Mouse (Mus musculus) left cerebral cortex, adult 11 months (tissue): Measurements from ENCODE around the gene Gm4907.
"Not testable (repeated sequence)": the region's sequence is repeated elsewhere in the genome, so short reads cannot be mapped to it uniquely, and the experiment has no call there.

Source experiments
- DNase-seq: peaks from one replicate; pipeline ENCODE4 v3.0.0; 2022; ENCODE audit warnings: low spot score

Gene Gm4907

DNA sequence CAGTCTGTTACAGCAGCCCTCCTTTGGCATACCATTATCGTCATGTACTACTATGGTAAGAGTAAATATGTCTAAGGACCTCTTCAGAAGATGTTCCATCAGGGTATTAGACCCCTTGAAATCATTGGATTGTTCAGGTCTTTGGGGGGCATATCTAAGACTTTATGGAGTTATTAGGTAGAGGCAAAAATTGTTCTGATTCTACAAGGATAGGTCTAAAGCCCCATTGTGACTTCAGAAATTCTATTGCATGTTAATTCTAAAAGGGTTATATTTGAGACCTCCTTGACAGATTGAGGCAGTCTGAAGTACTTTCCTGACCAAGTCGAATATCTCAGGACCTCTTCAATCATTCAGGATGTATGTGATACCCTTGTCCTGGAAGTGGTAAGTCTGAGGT, at the start of gene Gm4907:
Gene Gm4907, plus strand, starts transcription at position 301 of the 400 bp plus-strand sequence.
- DNase-seq, result not testable (repeated sequence)

GRCm38 (mm10) chrX:23833784-23834183, 48.6 kb upstream of the Gm4907 start:
- DNase-seq, result not testable (repeated sequence)

- DNase-seq, result no peak
Observed at GRCm38 (mm10) chrX:23840921-23841320, 41.4 kb upstream of the Gm4907 start.

GRCm38 (mm10) chrX:23954161-23954560, 71.8 kb downstream of the Gm4907 start:
- DNase-seq, result no peak
